Mouse (Mus musculus) thymus, postnatal 25 days (tissue): ENCODE measurements around the gene Pgs1.
A peak's percentile ranks its signal among the peaks of the same experiment; 100 is the strongest.

ENCODE experiments used
- DNase-seq: peaks from one replicate; pipeline ENCODE4 v3.0.0; 2022

The Pgs1 gene

DNA sequence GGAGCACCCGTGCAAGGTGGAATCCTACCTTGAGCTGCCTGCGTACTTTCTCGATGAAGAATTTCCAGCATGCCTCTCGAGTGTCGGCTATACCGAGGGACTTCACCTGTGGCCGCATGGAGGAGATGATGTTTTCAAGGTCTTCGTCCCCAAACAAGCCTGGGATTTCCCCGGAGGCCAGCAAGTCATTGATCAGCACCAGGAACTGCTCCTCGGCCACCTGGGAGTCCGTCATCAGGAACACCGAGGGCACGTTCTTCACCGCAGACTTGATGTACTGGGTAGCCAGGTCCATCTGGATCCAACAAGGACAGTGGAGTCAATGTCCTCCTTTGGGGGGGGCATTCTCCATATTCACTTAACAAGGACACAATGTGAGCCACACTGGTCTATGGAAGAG, 73.9 kb downstream of the Pgs1 start:
- DNase-seq: no peak

DNA sequence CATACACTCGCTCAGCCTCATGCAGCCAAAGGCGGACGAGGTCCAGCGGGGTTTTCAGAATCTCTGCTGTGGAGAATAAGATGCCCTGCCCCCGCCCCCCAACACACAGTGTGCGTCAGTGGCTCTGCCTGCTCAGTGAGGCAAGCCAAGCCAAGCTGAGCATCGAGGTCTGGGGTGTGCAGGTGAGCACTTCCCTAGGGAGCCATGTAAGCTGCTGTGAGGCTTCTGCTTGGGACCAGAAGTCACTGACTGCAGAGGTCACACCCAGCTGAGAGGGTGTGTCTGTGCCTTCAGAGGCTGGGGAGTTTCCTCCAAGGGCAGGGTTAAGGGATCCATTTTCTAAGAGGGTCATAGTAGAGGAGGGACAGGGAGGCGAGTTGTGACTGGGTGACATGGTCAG, 81.5 kb downstream of the Pgs1 start:
- no peak for DNase-seq

DNA sequence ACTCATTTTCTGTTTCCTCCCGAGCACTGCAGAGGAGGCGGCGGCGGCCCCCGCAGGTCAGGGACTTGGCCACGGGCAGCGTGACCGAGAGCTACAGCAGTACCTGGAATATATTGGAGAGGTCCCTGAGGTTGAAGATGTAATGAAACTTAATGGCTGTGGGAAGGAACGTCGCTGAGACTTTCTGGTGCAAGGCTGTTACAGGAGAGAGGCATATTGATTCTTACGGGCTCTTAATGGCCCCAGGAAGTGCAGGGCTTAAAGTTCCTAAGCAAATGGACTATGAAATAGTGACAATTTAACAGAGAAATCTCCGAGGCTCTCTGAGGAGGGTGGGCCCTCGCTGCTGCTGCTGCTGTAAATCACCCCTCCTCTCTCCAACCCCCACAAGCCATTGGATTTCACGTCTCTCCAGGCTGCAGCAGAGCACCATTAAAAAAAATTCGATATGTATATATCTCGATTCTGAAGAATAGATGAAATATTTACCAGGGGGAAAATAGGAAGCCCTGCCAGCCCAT, 82.8 kb downstream of the Pgs1 start:
- DNase-seq: no peak

DNA sequence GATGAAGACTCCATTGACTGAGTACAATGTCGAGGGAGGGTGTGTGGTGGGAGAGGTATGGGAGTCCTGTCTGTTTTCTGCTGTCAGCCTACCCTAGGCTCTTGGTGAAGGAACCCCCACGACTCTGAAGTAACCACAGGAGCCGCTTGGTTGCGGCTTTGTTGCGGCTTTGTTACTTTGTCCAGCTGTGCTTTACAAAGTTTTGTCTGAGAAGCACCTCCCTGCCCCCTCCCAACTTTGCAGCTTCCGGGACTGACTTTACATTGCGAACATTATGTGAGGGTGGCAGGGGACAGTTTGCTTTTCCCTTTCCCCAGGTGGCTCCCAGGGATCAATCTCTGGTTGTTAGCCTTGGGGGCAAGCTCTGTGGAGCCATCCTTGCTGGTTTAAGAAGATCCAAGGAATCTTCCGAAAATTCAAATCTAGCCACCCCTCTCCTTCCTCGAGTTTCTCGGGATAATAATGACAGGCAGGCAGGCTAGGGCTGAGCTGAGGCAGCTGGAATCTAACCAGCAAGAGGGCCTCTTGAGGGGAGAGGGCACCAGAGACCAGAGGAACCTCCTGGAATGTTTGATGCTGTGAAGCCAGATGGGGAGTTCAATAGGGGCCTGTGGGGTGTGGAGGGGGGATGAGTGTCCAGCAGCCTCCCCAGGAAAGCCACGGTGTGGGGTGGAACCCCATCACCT, 85.3 kb downstream of the Pgs1 start:
- peak; percentile 45 for DNase-seq
